Mouse (Mus musculus) induced T-regulatory cell, adult 2 months (primary cell): Measurements from ENCODE around the gene Olfr170.
"Not testable (repeated sequence)": the region's sequence is repeated elsewhere in the genome, so short reads cannot be mapped to it uniquely, and the experiment has no call there.

Experiments used
- DNase-seq: peaks from one replicate; pipeline ENCODE4 v3.0.0-alpha.2; 2012; ENCODE audit warnings: low read depth

Olfr170 gene

GRCm38 (mm10) chr16:19611782-19612181 lies at the start of gene Olfr170:
Olfr170 (minus strand) TSS chr16:19611882.
- not testable (repeated sequence) for DNase-seq

DNA sequence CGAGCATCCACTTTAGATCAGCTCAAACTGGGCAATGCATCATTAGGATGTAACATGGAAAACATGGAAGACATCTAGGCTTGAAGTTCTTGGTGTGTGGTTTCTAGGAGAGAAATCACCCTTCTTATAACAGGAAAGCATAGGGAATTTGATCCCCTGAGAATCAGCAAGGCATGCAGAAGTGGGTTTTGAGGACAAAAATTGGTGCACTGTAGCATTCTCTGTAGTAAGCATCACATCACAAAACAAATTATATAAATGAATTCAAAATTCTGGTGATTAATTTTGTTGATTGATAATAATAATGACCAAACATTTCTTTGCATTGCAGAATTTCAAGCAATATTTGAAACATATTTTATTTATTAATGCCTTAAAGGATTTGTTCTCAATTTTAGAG lies 18.1 kb upstream of the Olfr170 start, which contains the start of gene Olfr171:
Olfr171 (minus strand) TSS at position 101 of the 400 bp plus-strand sequence.
- DNase-seq, result no peak

DNA sequence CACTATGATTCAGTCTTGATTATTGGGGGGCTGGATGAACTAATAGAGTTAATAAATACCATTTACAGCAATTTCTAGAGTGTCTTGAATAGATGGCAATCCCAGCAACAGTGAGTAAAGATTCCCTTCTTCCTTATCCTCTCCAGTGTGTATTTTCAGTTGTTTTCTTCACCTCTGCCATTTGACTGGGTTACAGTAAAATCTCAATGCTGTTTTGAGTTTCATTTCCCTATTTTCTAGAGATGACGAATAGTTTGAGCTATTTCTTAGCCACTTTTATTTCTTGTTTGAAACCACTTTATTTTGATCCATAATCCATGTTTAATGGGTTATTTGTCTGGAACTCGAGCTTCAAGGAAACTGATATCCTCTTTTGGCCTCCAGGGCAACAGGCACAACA lies 8.5 kb downstream of the Olfr170 start:
- no peak for DNase-seq

DNA sequence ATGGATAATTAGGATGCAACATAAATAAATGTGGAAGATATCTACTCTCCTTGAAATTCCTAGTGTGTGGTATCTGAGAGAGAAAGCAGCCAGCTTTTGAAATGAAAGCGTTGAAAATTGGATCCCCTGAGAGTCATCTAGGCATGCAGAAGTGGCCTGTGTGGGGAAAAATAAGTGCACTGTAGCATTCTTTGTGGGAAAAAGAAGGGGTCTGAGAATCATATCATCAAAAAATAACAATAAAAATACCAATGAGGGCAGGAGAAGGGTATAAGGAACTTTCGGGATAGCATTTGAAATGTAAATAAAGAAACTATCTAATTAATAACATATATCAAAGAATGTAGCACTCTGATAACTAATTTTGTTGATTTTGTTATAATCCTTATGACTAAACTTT lies 40.0 kb downstream of the Olfr170 start, which contains the start of gene Olfr169:
Olfr169 (minus strand) TSS at position 101 of the 400 bp plus-strand sequence.
- DNase-seq, result not testable (repeated sequence)
